Mouse (Mus musculus): ENCODE data around the gene Adarb1.

GRCm38 (mm10) chr10:77397056-77397642 lies 20.9 kb downstream of the Adarb1 start:
- TF ChIP-seq POLR2A (IDR thresholded peaks at IDR 0.05; ENCODE audit: control insufficient read depth, low read depth, low read length): no peak
- no peak for TF ChIP-seq CTCF (IDR thresholded peaks at IDR 0.05; ENCODE audit: control insufficient read depth, insufficient read depth, insufficient replicate concordance, low read depth, low read length)

Data from testis, adult 2 months (tissue).